Mouse (Mus musculus): Measurements from ENCODE around the gene Cdc14b.
A peak's percentile ranks its signal among the peaks of the same experiment; 100 is the strongest.

Cdc14b gene

GRCm38 (mm10) chr13:64178746-64179652, 96.1 kb downstream of the Cdc14b start:
- DNase-seq (ENCODE audit: low read depth, low spot score): no peak

DNA sequence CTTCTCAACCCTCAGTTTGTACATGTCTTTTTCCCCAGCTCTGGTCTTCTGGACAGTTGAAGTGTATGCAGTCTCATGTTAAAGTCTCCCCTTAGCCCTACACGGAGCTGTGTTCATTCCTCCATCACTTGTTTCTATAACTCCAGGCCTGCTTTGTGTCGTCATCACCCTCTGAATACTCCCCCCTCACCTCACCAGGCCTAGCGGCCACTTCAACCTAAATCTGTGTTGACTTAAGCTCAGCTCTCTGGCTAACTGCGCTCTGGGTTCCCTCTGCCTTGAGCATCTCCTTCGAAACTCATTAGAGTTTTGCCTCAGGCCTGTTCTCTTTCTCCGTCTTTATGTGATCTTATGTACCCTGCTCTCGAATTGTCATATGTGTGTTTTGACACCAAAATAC, 97.1 kb downstream of the Cdc14b start:
- DNase-seq (ENCODE audit: low read depth, low spot score): no peak

- no peak for DNase-seq (ENCODE audit: low read depth, low spot score)
Observed at GRCm38 (mm10) chr13:64169746-64170145, 105.3 kb downstream of the Cdc14b start.

- no peak for DNase-seq (ENCODE audit: low read depth, low spot score)
Observed at GRCm38 (mm10) chr13:64163147-64163715, 111.9 kb downstream of the Cdc14b start.

DNA sequence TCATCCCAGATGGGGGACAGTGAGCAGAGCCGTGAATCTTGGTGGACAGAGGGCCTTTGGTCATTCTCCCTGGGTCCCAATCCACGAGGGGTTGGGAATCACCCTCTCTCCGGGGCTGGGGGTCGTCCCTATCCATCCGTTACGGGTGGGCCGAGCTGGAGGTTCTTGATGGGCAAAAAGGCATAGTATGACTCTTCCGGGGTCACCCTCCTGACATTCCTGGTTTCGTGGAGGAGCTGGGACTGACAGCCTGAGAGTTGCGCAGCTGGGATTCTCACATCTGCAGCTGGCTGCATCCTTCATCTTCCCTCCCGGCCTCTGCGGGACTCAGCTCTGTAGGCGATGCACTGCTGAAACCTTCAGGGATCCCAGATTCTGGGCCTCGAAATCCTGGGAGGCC, 112.5 kb downstream of the Cdc14b start:
- peak; percentile 31 for DNase-seq (ENCODE audit: low read depth, low spot score)

GRCm38 (mm10) chr13:64161916-64162611, 113.0 kb downstream of the Cdc14b start:
- no peak for DNase-seq (ENCODE audit: low read depth, low spot score)

GRCm38 (mm10) chr13:64161548-64161915, 113.6 kb downstream of the Cdc14b start, which contains the start of gene Habp4:
TSS of gene Habp4 (plus strand) at chr13:64161824.
- peak; percentile 98 for DNase-seq (ENCODE audit: low read depth, low spot score)

GRCm38 (mm10) chr13:64156966-64157365, 118.1 kb downstream of the Cdc14b start:
- peak; percentile 68 for DNase-seq (ENCODE audit: low read depth, low spot score)

- peak; percentile 94 for DNase-seq (ENCODE audit: low read depth, low spot score)
Observed at GRCm38 (mm10) chr13:64155171-64155571, 119.9 kb downstream of the Cdc14b start.

DNA sequence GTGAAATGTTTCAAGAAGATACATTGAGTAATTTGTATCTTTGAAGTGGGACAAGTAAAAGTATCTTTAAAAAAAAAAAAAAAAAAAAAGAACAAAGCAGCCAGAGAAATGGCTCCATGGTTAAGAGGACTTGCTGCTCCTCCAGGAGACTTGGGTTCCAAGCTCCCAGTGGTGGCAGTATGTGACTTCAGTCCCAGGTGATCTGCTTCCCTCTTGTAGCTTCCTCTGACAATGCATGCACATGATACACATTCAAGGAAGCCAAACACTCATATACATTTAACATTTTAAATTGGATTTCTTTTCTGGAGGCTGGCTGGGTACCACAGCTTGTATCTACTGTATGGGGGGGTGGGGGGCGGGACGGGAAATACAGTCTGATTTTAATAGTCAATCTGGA, 120.4 kb downstream of the Cdc14b start:
- peak; percentile 39 for DNase-seq (ENCODE audit: low read depth, low spot score)

GRCm38 (mm10) chr13:64153751-64154267, 121.3 kb downstream of the Cdc14b start:
- peak; percentile 83 for DNase-seq (ENCODE audit: low read depth, low spot score)

DNA sequence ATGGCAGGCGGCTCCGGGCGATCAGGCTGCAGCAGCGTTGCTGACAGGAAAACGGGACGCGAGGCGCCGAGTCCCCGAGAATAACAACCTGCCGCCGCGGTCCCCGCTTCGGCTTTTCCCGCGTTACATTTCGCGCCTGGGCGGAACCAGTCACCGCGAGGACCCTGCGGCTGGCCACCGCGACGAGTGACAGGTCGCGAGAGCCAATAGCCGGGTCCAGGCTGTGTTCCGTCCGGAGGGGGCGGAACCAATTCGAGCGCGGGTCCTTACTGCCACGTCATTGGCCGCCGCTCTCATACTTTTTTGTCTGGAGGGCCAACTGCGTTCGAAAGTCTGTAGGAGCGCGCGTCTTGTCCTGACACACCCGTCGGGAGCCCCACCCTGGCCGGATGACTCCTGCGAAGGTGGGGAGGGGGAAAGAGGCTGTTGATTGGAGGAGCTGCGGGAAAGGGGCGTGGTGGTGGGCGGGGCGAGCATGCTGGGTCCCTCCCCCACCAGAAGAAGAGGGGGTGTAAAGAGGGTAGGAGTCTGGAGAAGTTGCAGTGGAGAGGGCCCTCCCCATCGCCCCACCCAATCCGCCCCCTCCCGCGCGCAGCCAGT, 121.9 kb downstream of the Cdc14b start, which contains the start of gene Zfp367:
Gene Zfp367, minus strand, starts transcription at position 120 of the 600 bp plus-strand sequence.
- peak; percentile 99 for DNase-seq (ENCODE audit: low read depth, low spot score)

- peak; percentile 22 for DNase-seq (ENCODE audit: low read depth, low spot score)
Observed at GRCm38 (mm10) chr13:64152671-64153082, 122.4 kb downstream of the Cdc14b start.

DNA sequence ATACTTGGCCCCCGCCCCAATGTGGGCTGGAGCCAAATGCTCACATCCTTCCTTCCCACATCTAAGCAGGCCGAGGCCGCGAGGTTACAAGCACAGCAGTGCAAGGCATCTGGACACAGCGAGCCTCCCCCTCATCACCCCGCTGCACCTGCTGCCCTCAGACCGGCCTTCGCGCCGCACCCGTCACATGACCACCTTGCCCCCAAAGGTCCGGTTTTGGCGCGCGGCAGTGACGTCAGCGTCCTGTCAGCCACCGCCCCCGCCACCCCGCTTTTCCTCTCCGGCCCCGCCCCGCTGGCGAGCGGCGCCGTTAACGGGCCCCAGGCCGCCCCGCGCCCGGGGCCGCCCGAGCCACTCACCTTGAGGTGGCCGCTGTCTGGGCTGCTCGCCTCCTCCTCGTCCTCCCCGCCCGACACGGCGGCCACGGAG, 122.8 kb downstream of the Cdc14b start:
- DNase-seq (ENCODE audit: low read depth, low spot score): peak; percentile 79

GRCm38 (mm10) chr13:64150121-64150520, 125.0 kb downstream of the Cdc14b start:
- DNase-seq (ENCODE audit: low read depth, low spot score): no peak

All from 3T3-L1 (cell line).